Mouse (Mus musculus): Measurements from ENCODE around the gene Sox12. TPM values are rescaled to one million over a fixed set of nuclear protein-coding genes. Genes with fewer than 3 reads are reported as not detected.

Sox12 gene
- polyA plus RNA-seq, 1 experiment: 3.2 TPM

GRCm38 (mm10) chr2:152393225-152394017 lies 4.4 kb downstream of the Sox12 start:
- Histone ChIP-seq H3K36me3 (ENCODE audit: control insufficient read depth, insufficient read depth, low read length) (no peaks in the 10 kb centered on the region), H3K27me3 (ENCODE audit: control insufficient read depth, insufficient read depth, low read length) (peaks cover 10% of the 10 kb centered on the region; the same call in 1 of the 2 replicates), H3K4me3 (ENCODE audit: low read depth, low read length) (no peak overlapping the region), H3K4me1 (ENCODE audit: control insufficient read depth, insufficient read depth, insufficient read length, low read length) (peaks cover 7% of the 10 kb centered on the region; the same call in 1 of the 2 replicates), H3K27ac (ENCODE audit: insufficient read depth, low read depth, low read length) (no peak overlapping the region)
- WGBS: 73% methylated on average over 9 of the region's 9 CpGs
- no peak for TF ChIP-seq CTCF (IDR thresholded peaks at IDR 0.05; ENCODE audit: extremely low read depth, insufficient read length, insufficient replicate concordance, low read depth, low read length)
- TF ChIP-seq POLR2A (IDR thresholded peaks at IDR 0.05; ENCODE audit: low read depth, low read length): no peak

- Histone ChIP-seq H3K36me3 (ENCODE audit: control insufficient read depth, insufficient read depth, low read length) (no peaks in the 10 kb centered on the region), H3K4me3 (ENCODE audit: low read depth, low read length) (no peak overlapping the region), H3K27me3 (ENCODE audit: control insufficient read depth, insufficient read depth, low read length) (peaks cover 10% of the 10 kb centered on the region; the same call in 1 of the 2 replicates), H3K4me1 (ENCODE audit: control insufficient read depth, insufficient read depth, insufficient read length, low read length) (peaks cover 5% of the 10 kb centered on the region; the same call in 1 of the 2 replicates), H3K27ac (ENCODE audit: insufficient read depth, low read depth, low read length) (no peak overlapping the region)
- no peak for TF ChIP-seq CTCF (IDR thresholded peaks at IDR 0.05; ENCODE audit: extremely low read depth, insufficient read length, insufficient replicate concordance, low read depth, low read length)
- no peak for TF ChIP-seq POLR2A (IDR thresholded peaks at IDR 0.05; ENCODE audit: low read depth, low read length)
- WGBS: 27% methylated on average over 3 of the region's 3 CpGs
These were observed 5.1 kb downstream of the Sox12 start for GRCm38 (mm10) chr2:152392786-152393185.

GRCm38 (mm10) chr2:152384191-152384590 lies 13.7 kb downstream of the Sox12 start:
- H3K4me3 ChIP-seq (ENCODE audit: low read depth, low read length): no peak overlapping the region
- H3K4me1 ChIP-seq (ENCODE audit: control insufficient read depth, insufficient read depth, insufficient read length, low read length): no peaks in the 10 kb centered on the region
- 83% methylated on average over 4 of the region's 4 CpGs for WGBS
- TF ChIP-seq POLR2A (IDR thresholded peaks at IDR 0.05; ENCODE audit: low read depth, low read length): no peak
- no peak for TF ChIP-seq CTCF (IDR thresholded peaks at IDR 0.05; ENCODE audit: extremely low read depth, insufficient read length, insufficient replicate concordance, low read depth, low read length)
- H3K36me3 ChIP-seq (ENCODE audit: control insufficient read depth, insufficient read depth, low read length): no peaks in the 10 kb centered on the region
- H3K27me3 ChIP-seq (ENCODE audit: control insufficient read depth, insufficient read depth, low read length): no peaks in the 10 kb centered on the region
- H3K27ac ChIP-seq (ENCODE audit: insufficient read depth, low read depth, low read length): no peak overlapping the region

GRCm38 (mm10) chr2:152376345-152376741 lies 21.5 kb downstream of the Sox12 start, which contains the start of gene Nrsn2:
Nrsn2 (minus strand) TSS chr2:152376638.
- Histone ChIP-seq H3K36me3 (ENCODE audit: control insufficient read depth, insufficient read depth, low read length) (no peaks in the 10 kb centered on the region), H3K27ac (ENCODE audit: insufficient read depth, low read depth, low read length) (no peak within 1 kb of the TSS), H3K4me3 (ENCODE audit: low read depth, low read length) (no peak within 1 kb of the TSS), H3K27me3 (ENCODE audit: control insufficient read depth, insufficient read depth, low read length) (peaks cover 14% of the 10 kb centered on the region), H3K4me1 (ENCODE audit: control insufficient read depth, insufficient read depth, insufficient read length, low read length) (no peaks in the 10 kb centered on the region; the same call in 1 of the 2 replicates)
- TF ChIP-seq POLR2A (IDR thresholded peaks at IDR 0.05; ENCODE audit: low read depth, low read length) (no peak), CTCF (IDR thresholded peaks at IDR 0.05; ENCODE audit: extremely low read depth, insufficient read length, insufficient replicate concordance, low read depth, low read length) (no peak)
- WGBS: 8% methylated on average over 16 of the region's 16 CpGs

- no peaks in the 10 kb centered on the region for H3K36me3 ChIP-seq (ENCODE audit: control insufficient read depth, insufficient read depth, low read length)
- 13% methylated on average over 21 of the region's 21 CpGs for WGBS
- no peaks in the 10 kb centered on the region; the same call in 1 of the 2 replicates for H3K4me1 ChIP-seq (ENCODE audit: control insufficient read depth, insufficient read depth, insufficient read length, low read length)
- TF ChIP-seq CTCF (IDR thresholded peaks at IDR 0.05; ENCODE audit: extremely low read depth, insufficient read length, insufficient replicate concordance, low read depth, low read length): no peak
- no peak for TF ChIP-seq POLR2A (IDR thresholded peaks at IDR 0.05; ENCODE audit: low read depth, low read length)
- H3K4me3 ChIP-seq (ENCODE audit: low read depth, low read length): no peak overlapping the region
- H3K27ac ChIP-seq (ENCODE audit: insufficient read depth, low read depth, low read length): no peak overlapping the region
- H3K27me3 ChIP-seq (ENCODE audit: control insufficient read depth, insufficient read depth, low read length): peaks cover 14% of the 10 kb centered on the region
These were observed 22.1 kb downstream of the Sox12 start for GRCm38 (mm10) chr2:152375652-152376344.

GRCm38 (mm10) chr2:152373547-152373946 lies 24.3 kb downstream of the Sox12 start:
- Histone ChIP-seq H3K27ac (ENCODE audit: insufficient read depth, low read depth, low read length) (no peak overlapping the region), H3K27me3 (ENCODE audit: control insufficient read depth, insufficient read depth, low read length) (peaks cover 14% of the 10 kb centered on the region), H3K4me3 (ENCODE audit: low read depth, low read length) (no peak overlapping the region), H3K36me3 (ENCODE audit: control insufficient read depth, insufficient read depth, low read length) (no peaks in the 10 kb centered on the region), H3K4me1 (ENCODE audit: control insufficient read depth, insufficient read depth, insufficient read length, low read length) (no peaks in the 10 kb centered on the region; the same call in 1 of the 2 replicates)
- TF ChIP-seq CTCF (IDR thresholded peaks at IDR 0.05; ENCODE audit: extremely low read depth, insufficient read length, insufficient replicate concordance, low read depth, low read length): no peak
- TF ChIP-seq POLR2A (IDR thresholded peaks at IDR 0.05; ENCODE audit: low read depth, low read length): no peak
- 60% methylated on average over 9 of the region's 9 CpGs for WGBS

- Histone ChIP-seq H3K36me3 (ENCODE audit: control insufficient read depth, insufficient read depth, low read length) (no peaks in the 10 kb centered on the region), H3K27me3 (ENCODE audit: control insufficient read depth, insufficient read depth, low read length) (peaks cover 14% of the 10 kb centered on the region), H3K27ac (ENCODE audit: insufficient read depth, low read depth, low read length) (no peak overlapping the region), H3K4me3 (ENCODE audit: low read depth, low read length) (no peak overlapping the region), H3K4me1 (ENCODE audit: control insufficient read depth, insufficient read depth, insufficient read length, low read length) (no peaks in the 10 kb centered on the region; the same call in 1 of the 2 replicates)
- TF ChIP-seq POLR2A (IDR thresholded peaks at IDR 0.05; ENCODE audit: low read depth, low read length) (no peak), CTCF (IDR thresholded peaks at IDR 0.05; ENCODE audit: extremely low read depth, insufficient read length, insufficient replicate concordance, low read depth, low read length) (no peak)
- WGBS: 38% methylated on average over 4 of the region's 4 CpGs
These were observed 25.2 kb downstream of the Sox12 start for GRCm38 (mm10) chr2:152372661-152373060.

All from small intestine, adult 2 months (tissue).